Mouse (Mus musculus): ENCODE results near the gene Scnn1g. TPM values are rescaled to one million over a fixed set of nuclear protein-coding genes. Genes with fewer than 3 reads are reported as not detected.

Gene Scnn1g
- polyA plus RNA-seq (2012; rRNA removed): 0.02 and 0.16 TPM in 2 replicates

GRCm38 (mm10) chr7:121734171-121734831, at the start of gene Scnn1g:
Gene Scnn1g, plus strand, starts transcription at chr7:121734479.

GRCm38 (mm10) chr7:121707073-121707667, 27.1 kb upstream of the Scnn1g start, which contains the start of gene Usp31:
Gene Usp31, minus strand, starts transcription at chr7:121707253.

Other genes starting within 250 kb of the Scnn1g start
- gene Usp31, start 27.2 kb upstream of the Scnn1g start, polyA plus RNA-seq (2012; rRNA removed): 7.9 and 8.8 TPM in 2 replicates
- 0.19 TPM in 1 of 2 replicates, not detected in the other for gene Scnn1b, start 130.6 kb downstream of the Scnn1g start, polyA plus RNA-seq (2012; rRNA removed)
- 12.3 and 13.8 TPM in 2 replicates for gene Cog7, start 247.2 kb downstream of the Scnn1g start, polyA plus RNA-seq (2012; rRNA removed)

Measured in central nervous system, embryonic 11.5 days (tissue).